Mouse (Mus musculus): ENCODE data around the gene Stambpl1.

Stambpl1 gene

GRCm38 (mm10) chr19:34241247-34241915 is 49.4 kb downstream of the Stambpl1 start:
- DNase-seq = no peak

DNA sequence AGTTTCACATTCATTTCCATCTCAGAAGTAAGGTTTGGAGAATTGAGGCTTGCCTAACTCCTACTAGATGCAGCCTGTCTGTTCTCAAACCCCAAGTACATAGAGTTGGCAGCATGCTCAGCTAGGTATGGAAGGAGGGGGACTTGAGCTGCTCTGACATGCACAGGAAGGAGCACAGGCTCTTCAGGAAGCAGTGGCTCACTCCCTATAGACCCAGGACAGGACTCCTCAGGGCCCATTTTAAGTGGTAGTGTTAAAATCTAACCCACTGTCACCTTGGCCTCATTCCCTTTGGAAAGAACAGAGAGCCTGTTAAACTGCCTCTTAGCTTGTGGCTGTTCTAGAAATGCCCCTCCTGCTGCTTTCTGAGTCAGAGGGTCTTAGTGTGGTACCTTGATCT is 50.9 kb downstream of the Stambpl1 start:
- no peak for DNase-seq

DNA sequence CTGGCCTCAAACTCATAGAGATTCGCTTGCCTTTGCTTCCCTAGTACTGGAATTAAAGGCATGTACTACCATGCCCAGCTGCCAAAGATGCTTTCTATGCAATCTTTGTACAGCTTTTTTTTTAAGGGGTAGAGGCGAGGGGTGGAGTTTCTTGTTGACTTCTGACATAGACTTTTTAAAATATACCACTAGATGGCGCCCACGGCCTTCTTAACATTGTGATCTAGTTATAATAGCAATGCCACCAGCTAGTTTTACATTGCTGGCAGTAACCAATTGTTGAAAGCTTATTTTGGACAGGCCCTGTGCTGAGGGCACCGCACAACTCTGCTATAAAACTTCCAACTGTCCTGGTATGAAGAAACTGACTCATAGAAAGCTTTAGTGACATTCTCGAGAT is 52.0 kb downstream of the Stambpl1 start:
- DNase-seq = peak; percentile 40

DNA sequence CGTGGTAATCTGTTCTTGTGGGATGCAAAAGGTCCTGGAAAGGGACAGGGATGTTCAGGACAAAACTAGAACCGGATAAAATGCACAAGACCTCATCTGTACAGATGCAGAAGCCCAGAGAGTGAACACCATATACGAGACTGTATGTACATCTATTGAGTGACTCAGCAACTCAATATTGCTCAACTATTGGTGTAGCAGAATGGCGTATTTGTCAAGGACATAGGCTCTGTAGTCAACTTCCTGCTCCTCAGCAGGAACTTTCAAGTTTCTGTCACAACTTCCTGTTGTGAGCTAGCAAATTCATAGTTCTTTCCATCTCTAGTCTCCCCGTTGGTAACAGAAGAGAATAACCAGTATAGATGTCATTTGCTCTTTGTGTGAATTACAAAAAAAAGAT is 56.5 kb downstream of the Stambpl1 start:
- DNase-seq = no peak

GRCm38 (mm10) chr19:34250621-34251020 is 58.6 kb downstream of the Stambpl1 start:
- no peak for DNase-seq

- DNase-seq = no peak
Measured at GRCm38 (mm10) chr19:34251900-34252299, 59.9 kb downstream of the Stambpl1 start.

GRCm38 (mm10) chr19:34252450-34252849 is 60.4 kb downstream of the Stambpl1 start:
- DNase-seq = no peak

DNA sequence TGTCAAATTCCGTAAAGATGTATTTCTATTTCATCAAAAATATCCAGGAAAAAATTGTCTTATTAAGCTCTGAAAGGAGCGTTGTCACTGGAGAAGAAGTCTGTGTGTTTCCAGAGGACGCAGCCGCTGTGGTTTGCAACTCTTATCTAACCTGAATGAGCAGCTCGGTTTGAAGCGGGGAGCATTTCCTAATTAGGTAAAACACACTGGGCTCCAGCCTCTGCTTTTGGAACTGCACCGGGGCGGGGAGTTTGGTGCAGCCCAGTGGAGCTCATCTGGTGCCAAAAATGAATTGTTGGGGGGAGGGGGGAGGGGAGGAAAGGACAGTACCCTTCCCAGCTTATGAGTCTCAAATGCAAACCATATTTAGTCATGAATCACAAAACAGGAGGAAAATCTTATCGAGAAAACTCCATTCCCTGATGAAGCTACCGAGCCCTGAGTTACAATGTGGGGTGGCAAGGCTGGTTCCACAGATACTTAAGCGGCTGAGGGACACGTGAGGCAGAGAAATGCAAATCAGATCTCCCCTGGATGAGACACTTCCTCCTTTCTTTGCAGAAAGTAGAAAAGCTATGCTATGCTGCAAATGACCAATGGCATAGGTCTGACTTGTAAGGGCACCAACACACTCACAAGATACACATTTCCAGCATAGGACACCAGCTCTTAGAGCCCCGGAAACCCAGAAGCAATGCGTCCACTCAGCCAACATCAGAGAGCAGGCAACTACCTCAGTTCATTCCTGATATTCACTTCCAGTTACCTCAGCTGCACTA is 62.3 kb downstream of the Stambpl1 start:
- no peak for DNase-seq

DNA sequence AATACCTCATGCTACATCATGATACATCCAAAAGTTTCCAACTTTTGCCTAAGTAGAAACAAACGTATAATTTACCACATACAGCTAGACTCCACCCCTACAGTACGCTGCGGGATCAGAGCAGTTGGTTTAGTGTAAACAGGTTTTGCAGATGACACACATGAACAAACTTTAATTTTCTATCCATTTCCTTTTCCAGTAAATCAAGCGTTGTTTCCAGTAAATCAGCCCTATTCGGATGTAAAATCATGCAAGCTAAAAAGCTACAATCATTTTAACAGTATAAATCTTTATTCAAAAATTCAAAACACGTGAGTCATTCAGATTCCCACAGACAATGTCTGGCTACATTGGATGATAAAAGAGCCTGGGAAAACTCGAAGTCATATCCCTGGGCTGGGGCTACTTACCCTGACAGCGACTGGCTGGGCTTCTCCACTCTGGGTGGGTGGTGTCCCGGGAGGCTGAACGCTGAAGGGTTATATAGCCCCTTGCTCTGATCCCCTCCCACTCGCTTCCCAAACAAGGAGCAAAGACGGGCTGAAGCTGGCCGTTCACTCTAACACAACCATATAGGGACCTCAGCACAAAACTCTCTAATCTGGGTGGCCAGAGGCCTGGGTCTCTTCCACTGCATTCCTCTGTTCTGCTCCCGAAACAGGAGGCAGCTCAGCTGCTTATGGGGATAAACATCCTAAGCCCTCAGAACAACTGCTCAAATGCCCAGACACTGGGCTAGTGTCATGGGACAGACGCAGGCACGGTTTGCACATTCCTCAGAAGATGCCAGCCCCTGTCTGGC is 63.1 kb downstream of the Stambpl1 start, which contains the start of gene Acta2:
TSS of gene Acta2 (minus strand) at position 711 of the 802 bp plus-strand sequence.
- no peak for DNase-seq

GRCm38 (mm10) chr19:34256149-34256548 is 64.1 kb downstream of the Stambpl1 start:
- no peak for DNase-seq

GRCm38 (mm10) chr19:34256936-34257335 is 64.9 kb downstream of the Stambpl1 start:
- no peak for DNase-seq

GRCm38 (mm10) chr19:34262273-34262974 is 70.4 kb downstream of the Stambpl1 start:
- DNase-seq = no peak

GRCm38 (mm10) chr19:34265604-34266193 is 73.7 kb downstream of the Stambpl1 start:
- no peak for DNase-seq

DNA sequence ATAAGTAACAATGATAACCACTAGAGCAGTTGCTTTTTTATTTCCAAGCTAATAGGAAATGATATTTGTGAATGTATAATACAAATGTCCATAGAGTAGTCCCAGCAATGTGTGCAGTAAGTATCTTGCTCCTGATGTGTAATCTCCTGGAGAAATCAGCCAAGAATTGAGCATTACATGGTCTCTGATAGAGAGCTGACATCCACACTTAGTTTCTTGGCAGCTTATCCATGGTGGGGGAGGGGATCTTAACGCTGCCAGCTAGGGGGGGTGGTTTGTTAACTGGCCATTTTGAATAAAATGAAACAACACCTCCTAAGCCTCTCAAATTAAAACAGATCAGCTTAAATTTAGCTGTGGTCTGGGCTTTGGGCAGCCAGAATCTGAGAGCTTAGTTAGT is 77.0 kb downstream of the Stambpl1 start:
- no peak for DNase-seq

- DNase-seq = no peak
Measured at GRCm38 (mm10) chr19:34270106-34270726, 78.2 kb downstream of the Stambpl1 start.

DNA sequence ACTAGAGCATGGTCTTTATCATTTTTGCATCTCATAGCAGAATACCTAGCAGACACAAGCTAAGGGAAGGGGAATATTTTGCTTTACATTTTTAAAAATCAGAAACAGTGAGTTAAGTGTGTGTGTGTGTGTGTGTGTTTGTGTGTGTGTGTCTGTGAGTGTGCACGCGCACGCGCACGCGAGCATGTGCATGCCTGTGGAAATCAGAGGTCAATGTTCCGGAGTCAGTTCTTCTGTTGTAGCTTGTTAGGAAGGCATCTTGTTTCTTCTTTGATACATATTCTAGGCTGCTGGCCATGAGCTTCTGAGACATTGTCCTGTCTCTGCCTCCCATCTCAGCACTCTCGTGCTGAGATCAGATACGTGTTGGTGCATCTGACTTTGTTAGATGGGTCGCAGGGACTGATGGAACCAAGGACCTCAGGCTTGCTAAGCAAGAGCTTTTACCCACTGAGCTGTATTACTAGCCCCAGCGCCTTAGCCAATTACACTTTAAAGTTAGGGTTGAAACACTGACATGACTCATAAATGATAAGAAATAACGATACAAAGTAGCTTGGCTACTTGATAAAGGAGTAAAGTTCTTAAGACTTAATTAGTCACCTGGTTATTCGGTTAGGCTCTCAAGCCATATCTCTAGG is 78.9 kb downstream of the Stambpl1 start:
- DNase-seq = no peak

DNA sequence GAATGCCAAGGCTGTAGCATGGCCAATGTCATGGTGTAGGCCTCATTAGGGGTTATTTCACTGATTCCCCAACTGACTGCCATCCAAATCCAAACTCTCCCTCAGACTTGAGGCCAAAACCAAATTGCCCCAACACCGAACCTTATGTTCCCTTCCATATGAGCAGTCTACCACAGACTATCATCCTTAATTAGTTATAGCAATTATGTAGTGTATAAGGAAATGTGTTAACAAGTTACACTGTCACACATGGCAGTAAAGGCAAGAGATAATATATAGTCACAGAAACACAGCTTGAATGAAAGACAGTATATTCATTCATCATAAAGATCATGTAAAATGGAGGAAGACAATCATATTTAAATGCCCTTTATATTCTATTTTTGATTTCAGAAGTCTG is 81.0 kb downstream of the Stambpl1 start:
- DNase-seq = no peak

DNA sequence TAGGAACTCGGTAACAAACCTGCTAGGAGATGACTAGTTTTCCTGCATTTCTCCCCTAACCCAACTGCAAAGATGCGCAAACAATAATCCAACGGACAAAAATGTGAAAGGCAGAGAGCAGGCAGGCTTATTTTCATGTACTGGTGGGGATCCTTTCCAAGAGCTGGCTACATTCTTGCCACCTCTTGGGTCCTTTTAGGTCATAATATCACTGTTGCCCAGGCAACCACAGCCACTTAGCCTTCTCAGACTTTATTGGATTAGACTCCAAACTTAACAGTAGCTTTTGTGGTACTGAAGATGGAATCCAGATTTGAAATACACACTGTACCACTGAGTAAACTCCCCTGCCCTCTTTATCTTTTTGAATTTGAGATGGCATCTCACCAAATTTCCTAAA is 86.0 kb downstream of the Stambpl1 start:
- no peak for DNase-seq

- DNase-seq = no peak
Measured at GRCm38 (mm10) chr19:34283614-34284013, 91.6 kb downstream of the Stambpl1 start.

DNA sequence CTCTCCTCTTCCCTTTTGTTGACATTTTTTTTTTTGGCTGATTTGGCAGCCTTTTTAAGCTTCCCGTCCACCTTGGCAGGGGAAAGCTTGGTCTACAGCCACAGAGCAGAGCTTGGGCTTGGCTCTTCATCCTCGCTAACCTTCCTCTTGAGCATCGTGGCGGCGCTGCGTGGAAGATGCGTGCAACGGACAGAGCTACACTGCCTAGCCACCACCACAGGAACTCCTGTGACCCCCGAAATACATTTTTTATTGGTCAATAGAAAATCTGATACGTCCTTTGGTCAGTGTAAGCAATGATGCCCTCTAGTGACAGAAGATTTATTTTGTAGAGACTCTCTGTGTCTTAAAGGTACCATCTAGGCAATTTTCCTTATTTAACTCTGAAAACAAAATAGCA is 92.4 kb downstream of the Stambpl1 start:
- no peak for DNase-seq

DNA sequence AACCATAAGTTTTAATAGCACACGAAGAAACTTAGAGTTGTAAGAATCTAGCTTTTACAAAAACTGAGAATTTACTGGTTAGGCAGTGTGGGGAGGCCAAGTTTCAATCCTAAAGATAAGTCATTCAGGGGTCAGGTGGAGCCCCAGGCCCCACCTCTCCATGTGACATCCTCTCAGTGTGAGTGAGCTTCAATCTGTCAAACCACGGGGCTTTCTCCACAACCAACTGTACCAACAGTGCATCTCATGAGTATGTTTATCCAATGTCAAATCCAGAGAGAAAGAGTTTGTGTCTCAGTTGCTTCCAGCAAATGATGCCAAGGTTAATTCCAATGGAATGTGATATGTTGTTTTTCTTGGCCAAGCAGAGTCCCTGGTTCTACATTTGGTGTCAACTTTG is 92.8 kb downstream of the Stambpl1 start:
- no peak for DNase-seq

DNA sequence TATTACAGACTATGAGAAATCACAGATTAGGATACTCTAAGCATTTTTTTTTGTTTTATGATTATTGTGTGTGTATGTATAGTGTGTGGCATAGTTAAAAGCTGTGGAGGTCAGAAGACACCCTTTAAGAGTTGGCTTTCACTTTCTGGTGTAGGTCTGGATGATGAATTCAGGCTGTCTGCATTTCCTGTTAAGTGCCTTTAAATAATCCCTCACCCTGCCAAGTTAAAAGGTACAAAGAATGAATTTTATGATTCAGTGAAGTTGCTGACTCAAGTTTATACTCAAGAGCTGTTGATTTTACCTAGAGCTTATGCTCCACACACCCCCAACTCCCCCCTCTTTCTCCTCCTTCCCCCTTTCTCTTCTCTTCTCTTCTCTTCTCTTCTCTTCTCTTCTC is 95.2 kb downstream of the Stambpl1 start:
- no peak for DNase-seq
